Mouse (Mus musculus) CH12.LX (cell line): ENCODE measurements around the gene Pla2g1b. TPM values are rescaled to one million over a fixed set of nuclear protein-coding genes. Genes with fewer than 3 reads are reported as not detected.

ENCODE experiments used
- DNase-seq: peaks from one replicate; pipeline ENCODE4 v3.0.0-alpha.2; 2013; ENCODE audit errors: extremely low read depth
- H3K27ac ChIP-seq: 2 replicates; pipeline ENCODE4 v1.5.1; 2012; ENCODE audit warnings: low read depth, mild to moderate bottlenecking, control low read depth, moderate library complexity; ENCODE audit not compliant: insufficient read depth
- H3K27me3 ChIP-seq: replicated peaks from 2 replicates; pipeline ENCODE3; 2012; ENCODE audit warnings: inconsistent platforms
- H3K36me3 ChIP-seq, 2 experiments: replicated peaks in 1 of 2; 2 replicates each; pipeline versions ENCODE3 to v1.6.1; 2012; ENCODE audit warnings: inconsistent platforms in 1 of 2, low read length in 1 of 2, mild to moderate bottlenecking in 1 of 2, mixed read lengths in 1 of 2, moderate library complexity in 1 of 2; ENCODE audit not compliant: control insufficient read depth in 1 of 2, insufficient read depth in 1 of 2
- H3K4me1 ChIP-seq, 2 experiments: 2 replicates each; pipeline ENCODE4 v1.6.1; 2012; ENCODE audit warnings: inconsistent platforms in 1 of 2, moderate library complexity in 1 of 2; ENCODE audit not compliant: insufficient read depth in 2 of 2, control insufficient read depth in 1 of 2
- H3K4me2 ChIP-seq: 2 replicates; pipeline ENCODE4 v1.6.1; 2012; ENCODE audit warnings: low read depth, mild to moderate bottlenecking, control low read depth; ENCODE audit not compliant: poor library complexity, insufficient read depth, severe bottlenecking
- H3K4me3 ChIP-seq, 3 experiments: fragments of 150-350 bp in 1 of 3; sonication (generic) in 1 of 3; replicated peaks in 1 of 3; 2 replicates each; pipeline versions ENCODE3 to v1.5.1; 2011 to 2012; ENCODE audit warnings: low read depth in 2 of 3, low read length in 2 of 3, mild to moderate bottlenecking in 2 of 3, moderate library complexity in 2 of 3, control low read depth in 1 of 3, improper control_type of control experiment in 1 of 3, inconsistent platforms in 1 of 3, mixed read lengths in 1 of 3; ENCODE audit not compliant: poor library complexity in 1 of 3
- H3K79me2 ChIP-seq: replicated peaks from 2 replicates; pipeline ENCODE4 v1.6.1; 2012; ENCODE audit warnings: mild to moderate bottlenecking, moderate library complexity; ENCODE audit not compliant: control insufficient read depth, poor library complexity, insufficient read depth, severe bottlenecking; ENCODE audit errors: extremely low read depth
- H3K9ac ChIP-seq: 2 replicates; pipeline ENCODE4 v1.6.1; 2012; ENCODE audit warnings: low read depth, mild to moderate bottlenecking, control low read depth, moderate library complexity; ENCODE audit not compliant: insufficient read depth
- H3K9me3 ChIP-seq: replicated peaks from 2 replicates; pipeline ENCODE3; 2012; ENCODE audit warnings: low read length, inconsistent platforms, mixed read lengths
- BHLHE40 ChIP-seq: IDR thresholded peaks from 2 replicates; pipeline ENCODE4 v1.6.1; 2011; ENCODE audit warnings: mild to moderate bottlenecking, low read depth, low read length, improper control_type of control experiment
- CHD1 ChIP-seq: IDR thresholded peaks from 2 replicates; pipeline ENCODE4 v1.6.1; 2012; ENCODE audit warnings: low read depth, low read length, improper control_type of control experiment, inconsistent platforms
- CHD2 ChIP-seq: IDR thresholded peaks from 2 replicates; pipeline ENCODE4 v1.6.1; 2011; ENCODE audit warnings: low read length, improper control_type of control experiment
- ELF1 ChIP-seq: IDR thresholded peaks from 2 replicates; pipeline ENCODE4 v1.6.1; 2014; ENCODE audit warnings: low read depth, mild to moderate bottlenecking, inconsistent platforms, low read length, improper control_type of control experiment
- EP300 ChIP-seq: IDR thresholded peaks from 2 replicates; pipeline ENCODE4 v1.6.1; 2011; ENCODE audit warnings: low read length, improper control_type of control experiment
- ETS1 ChIP-seq: conservative IDR thresholded peaks from 2 replicates; pipeline ENCODE4 v1.6.1; 2012; ENCODE audit warnings: low read depth, mild to moderate bottlenecking, inconsistent platforms, low read length, improper control_type of control experiment, moderate library complexity
- GABPA ChIP-seq: IDR thresholded peaks from 2 replicates; pipeline ENCODE4 v1.6.1; 2012; ENCODE audit warnings: low read depth, low read length, improper control_type of control experiment, inconsistent platforms; ENCODE audit not compliant: insufficient replicate concordance
- HCFC1 ChIP-seq: IDR thresholded peaks from 2 replicates; pipeline ENCODE4 v1.6.1; 2012; ENCODE audit warnings: low read depth, mild to moderate bottlenecking, inconsistent platforms, low read length, improper control_type of control experiment
- IRF4 ChIP-seq: IDR thresholded peaks from 2 replicates; pipeline ENCODE4 v1.6.1; 2014; ENCODE audit warnings: low read depth, mild to moderate bottlenecking, inconsistent platforms, low read length, improper control_type of control experiment
- JUN ChIP-seq: IDR thresholded peaks from 2 replicates; pipeline ENCODE4 v1.6.1; 2011; ENCODE audit warnings: low read depth, mild to moderate bottlenecking, low read length, improper control_type of control experiment, moderate library complexity; ENCODE audit not compliant: insufficient read depth
- MAX ChIP-seq: IDR thresholded peaks from 2 replicates; pipeline ENCODE4 v1.6.1; 2011; ENCODE audit warnings: low read length, improper control_type of control experiment
- MXI1 ChIP-seq: IDR thresholded peaks from 2 replicates; pipeline ENCODE4 v1.6.1; 2011; ENCODE audit warnings: mild to moderate bottlenecking, low read depth, low read length, improper control_type of control experiment
- MYC ChIP-seq: IDR thresholded peaks from 2 replicates; pipeline ENCODE4 v1.6.1; 2011; ENCODE audit warnings: low read depth, mild to moderate bottlenecking, improper control_type of control experiment, low read length
- NELFE ChIP-seq: IDR thresholded peaks from 2 replicates; pipeline ENCODE4 v1.6.1; 2011; ENCODE audit warnings: low read depth, low read length, improper control_type of control experiment
- NRF1 ChIP-seq: IDR thresholded peaks from 2 replicates; pipeline ENCODE4 v1.6.1; 2014; ENCODE audit warnings: low read depth, mild to moderate bottlenecking, inconsistent platforms, low read length, improper control_type of control experiment, moderate library complexity
- POLR2A ChIP-seq: IDR thresholded peaks from 2 replicates; pipeline ENCODE4 v1.6.1; 2011; ENCODE audit warnings: low read depth, mild to moderate bottlenecking, improper control_type of control experiment, low read length
- POLR2AphosphoS2 ChIP-seq: IDR thresholded peaks from 2 replicates; pipeline ENCODE4 v1.6.1; 2011; ENCODE audit warnings: low read depth, low read length, improper control_type of control experiment
- RCOR1 ChIP-seq: conservative IDR thresholded peaks from 2 replicates; pipeline ENCODE4 v1.6.1; 2012; ENCODE audit warnings: low read depth, mild to moderate bottlenecking, inconsistent platforms, low read length, improper control_type of control experiment
- SMC3 ChIP-seq: IDR thresholded peaks from 2 replicates; pipeline ENCODE4 v1.6.1; 2011; ENCODE audit warnings: low read depth, low read length, improper control_type of control experiment
- TBP ChIP-seq: conservative IDR thresholded peaks from 2 replicates; pipeline ENCODE4 v1.6.1; 2011; ENCODE audit warnings: low read depth, low read length, improper control_type of control experiment
- TCF12 ChIP-seq: IDR thresholded peaks from 2 replicates; pipeline ENCODE4 v1.6.1; 2014; ENCODE audit warnings: low read depth, mild to moderate bottlenecking, inconsistent platforms, low read length, improper control_type of control experiment
- UBTF ChIP-seq: IDR thresholded peaks from 2 replicates; pipeline ENCODE4 v1.6.1; 2012; ENCODE audit warnings: low read depth, mild to moderate bottlenecking, inconsistent platforms, low read length, improper control_type of control experiment, moderate library complexity
- USF1 ChIP-seq: IDR thresholded peaks from 2 replicates; pipeline ENCODE4 v1.6.1; 2014; ENCODE audit warnings: low read depth, mild to moderate bottlenecking, inconsistent platforms, low read length, improper control_type of control experiment
- USF2 ChIP-seq: conservative IDR thresholded peaks from 2 replicates; pipeline ENCODE4 v1.6.1; 2011; ENCODE audit warnings: low read depth, low read length, improper control_type of control experiment
- ZC3H11A ChIP-seq: IDR thresholded peaks from 2 replicates; pipeline ENCODE4 v1.6.1; 2012; ENCODE audit warnings: low read depth, mild to moderate bottlenecking, inconsistent platforms, low read length, improper control_type of control experiment
- ZKSCAN1 ChIP-seq: IDR thresholded peaks from 2 replicates; pipeline ENCODE4 v1.6.1; 2012; ENCODE audit warnings: low read depth, inconsistent platforms, low read length, improper control_type of control experiment, borderline replicate concordance
- ZMIZ1 ChIP-seq: IDR thresholded peaks from 2 replicates; pipeline ENCODE4 v1.6.1; 2012; ENCODE audit warnings: low read depth, mild to moderate bottlenecking, inconsistent platforms, low read length, improper control_type of control experiment
- ZNF384 ChIP-seq: IDR thresholded peaks from 2 replicates; pipeline ENCODE4 v1.6.1; 2012; ENCODE audit warnings: low read depth, low read length, improper control_type of control experiment, inconsistent platforms
- dilution Hi-C: fragments of 300-500 bp; cut with MboI; formaldehyde crosslinking; loops from 2 replicates; pipeline ENCODE4 v1.14.3; 2020; ENCODE audit warnings: low sequenced_read_pairs; ENCODE audit not compliant: extremely low pct_unique_long_range_greater_than_20kb, extremely low pct_ligation_motif_present
- in situ Hi-C: fragments of 300-500 bp; cut with MboI; formaldehyde crosslinking; loops from 3 replicates; pipeline ENCODE4 v1.14.3; 2019; ENCODE audit warnings: low sequenced_read_pairs, low pct_ligation_motif_present, low pct_unique_long_range_greater_than_20kb, mixed read lengths
- polyA plus RNA-seq: library from polyadenylated mRNA; unstranded; fragments of >175 nt; gene quantifications from 2 replicates; pipeline ENCODE4 v1.2.1, GENCODE M21; 2012; ENCODE audit warnings: low read depth; ENCODE audit not compliant: insufficient read length
- total RNA-seq, 2 experiments: library from RNA; depleted of rRNA; stranded (reverse); fragments of 300-350 nt in 1 of 2; fragments of >200 nt in 1 of 2; gene quantifications; 2 replicates each; pipeline ENCODE4 v1.2.3; 2012 to 2014

Pla2g1b gene
- total and polyA plus RNA-seq, 3 experiments: not detected

GRCm38 (mm10) chr5:115450410-115451317 lies 15.4 kb upstream of the Pla2g1b start:
- no peak overlapping the region for H3K9ac ChIP-seq
- TF ChIP-seq EP300 (no peak), RCOR1 (no peak), GABPA (no peak), ETS1 (no peak), BHLHE40 (no peak), MAX (no peak), ZMIZ1 (no peak), ELF1 (no peak), NELFE (no peak), CHD2 (no peak), NRF1 (no peak), SMC3 (no peak), TCF12 (no peak), USF1 (no peak), ZNF384 (no peak), JUN (no peak), UBTF (no peak), HCFC1 (no peak)
- TF ChIP-seq, all 38 proteins: peak for 0
- Histone ChIP-seq H3K4me3 (no peak overlapping the region), H3K27ac (no peak overlapping the region), H3K4me2 (no peak overlapping the region), H3K4me1 (no peaks in the 10 kb centered on the region), H3K79me2 (no peaks in the 10 kb centered on the region), H3K36me3 (peaks cover 0 to 57% of the 10 kb centered on the region in 2 experiments), H3K27me3 (no peaks in the 10 kb centered on the region), H3K9me3 (no peaks in the 10 kb centered on the region)
- DNase-seq: no peak
- in situ Hi-C loops (no loop called here), dilution Hi-C loops (no loop called here)

- no peak overlapping the region for H3K4me2 ChIP-seq
- H3K79me2 ChIP-seq: no peaks in the 10 kb centered on the region
- no peak overlapping the region for H3K27ac ChIP-seq
- H3K9ac ChIP-seq: no peak overlapping the region
- no peak overlapping the region for H3K4me3 ChIP-seq
- no peaks in the 10 kb centered on the region for H3K4me1 ChIP-seq
- no peak for DNase-seq
- in situ Hi-C loops: no loop called here
- peaks cover 0 to 38% of the 10 kb centered on the region in 2 experiments for H3K36me3 ChIP-seq
- H3K9me3 ChIP-seq: no peaks in the 10 kb centered on the region
- dilution Hi-C loops: no loop called here
- H3K27me3 ChIP-seq: peaks cover 3% of the 10 kb centered on the region
- no peak for TF ChIP-seq CHD1
- TF ChIP-seq MYC: no peak
- TF ChIP-seq CHD2: no peak
- no peak for TF ChIP-seq IRF4
- no peak for TF ChIP-seq EP300
- TF ChIP-seq USF2: no peak
- TF ChIP-seq POLR2A: no peak
- no peak for TF ChIP-seq UBTF
- TF ChIP-seq POLR2AphosphoS2: no peak
- TF ChIP-seq TCF12: no peak
- TF ChIP-seq RCOR1: no peak
- TF ChIP-seq MXI1: no peak
- TF ChIP-seq USF1: no peak
- no peak for TF ChIP-seq ZKSCAN1
- TF ChIP-seq ZC3H11A: no peak
- TF ChIP-seq ZNF384: no peak
- no peak for TF ChIP-seq TBP
- TF ChIP-seq ZMIZ1: no peak
- TF ChIP-seq, all 38 proteins: peak for 0
Measured at GRCm38 (mm10) chr5:115454422-115455090, 11.5 kb upstream of the Pla2g1b start.
